Mouse (Mus musculus) stomach, embryonic 15.5 days (tissue): ENCODE measurements around the gene Bms1. TPM values are rescaled to one million over a fixed set of nuclear protein-coding genes. Genes with fewer than 3 reads are reported as not detected.

Experiments used
- ATAC-seq: fragments of 200-750 bp; cut with Nextera tagmentation; 2 replicates; pipeline ENCODE4 v1.8.0; 2017; ENCODE audit warnings: low read depth, moderate number of reproducible peaks, moderate TSS enrichment; ENCODE audit not compliant: insufficient read depth, low FRiP score
- H3K27ac ChIP-seq: fragments of 300-500 bp; sonication (generic); 2 replicates; pipeline ENCODE4 v1.5.1; 2015; ENCODE audit warnings: mild to moderate bottlenecking, inconsistent platforms
- H3K27me3 ChIP-seq: fragments of 300-500 bp; sonication (generic); replicated peaks from 2 replicates; pipeline ENCODE4 v1.6.1; 2015; ENCODE audit warnings: inconsistent platforms
- H3K36me3 ChIP-seq: fragments of 300-500 bp; sonication (generic); 2 replicates; pipeline ENCODE4 v1.6.1; 2015; ENCODE audit warnings: inconsistent platforms
- H3K4me1 ChIP-seq: fragments of 300-500 bp; sonication (generic); 2 replicates; pipeline ENCODE4 v1.6.1; 2015; ENCODE audit warnings: inconsistent platforms
- H3K4me2 ChIP-seq: fragments of 300-500 bp; sonication (generic); 2 replicates; pipeline ENCODE4 v1.6.1; 2015; ENCODE audit warnings: mild to moderate bottlenecking, inconsistent platforms
- H3K4me3 ChIP-seq: fragments of 300-500 bp; sonication (generic); replicated peaks from 2 replicates; pipeline ENCODE4 v1.5.1; 2015; ENCODE audit warnings: inconsistent platforms
- H3K9ac ChIP-seq: fragments of 300-500 bp; sonication (generic); 2 replicates; pipeline ENCODE4 v1.6.1; 2015; ENCODE audit warnings: inconsistent platforms
- H3K9me3 ChIP-seq: fragments of 300-500 bp; sonication (generic); 2 replicates; pipeline ENCODE4 v1.6.1; 2016; ENCODE audit warnings: inconsistent platforms
- WGBS: fragments of 180-500 bp; shearing (Covaris S2); methylation state at CpG from one replicate; pipeline ENCODE4 v1.1.7; 2015; 5-methylcytosine and 5-hydroxymethylcytosine counted together
- polyA plus RNA-seq: library from polyadenylated mRNA; unstranded; fragments of >200 nt; fragmentation: Nextera tagmentation; extraction: Ambion mirVana; gene quantifications from 2 replicates; pipeline ENCODE4 v1.2.1, GENCODE M21; 2015

The Bms1 gene
- 28.0 and 32.0 TPM in 2 replicates for polyA plus RNA-seq

DNA sequence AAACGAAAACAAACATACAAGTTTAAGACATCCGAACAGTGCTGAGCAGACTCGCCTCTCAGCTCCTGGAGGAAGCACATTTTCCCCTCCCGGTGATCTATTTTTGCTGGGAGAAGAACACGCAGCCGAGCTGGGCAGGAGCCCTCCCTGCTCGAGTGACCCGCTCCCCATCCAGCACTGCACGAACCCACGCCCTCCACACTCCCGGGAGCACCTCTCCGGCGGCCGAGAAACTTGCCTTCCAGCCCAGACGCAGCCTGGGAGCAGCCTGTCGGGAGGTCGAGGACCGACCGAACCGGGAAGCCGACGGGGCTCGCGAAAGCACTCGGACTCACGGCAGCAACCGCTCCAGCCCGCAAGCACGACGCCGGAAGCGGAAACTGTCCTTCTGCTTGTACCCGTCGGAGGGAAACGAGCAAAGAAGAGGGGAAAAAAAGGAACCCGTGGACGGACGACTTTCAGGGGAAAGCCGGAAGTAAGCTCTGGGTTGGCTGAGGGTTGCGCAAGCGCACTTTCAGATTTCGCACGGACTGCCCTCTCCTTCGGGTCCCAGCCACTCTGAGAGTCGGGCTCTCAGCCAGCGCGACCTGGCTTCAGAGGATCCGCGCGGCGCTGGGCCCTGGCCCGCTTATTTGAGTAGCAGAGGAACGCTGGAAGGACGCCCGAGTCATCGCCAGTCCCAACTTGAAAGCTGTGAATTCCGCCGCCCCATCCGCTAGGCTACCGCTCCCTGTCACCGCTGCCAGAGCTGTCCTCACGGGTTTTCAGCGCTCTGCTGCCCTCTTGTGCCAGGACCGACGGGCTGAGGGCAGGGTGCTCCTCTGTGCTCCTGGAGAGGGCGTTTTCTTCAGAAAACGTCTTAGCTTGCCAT is at the start of gene Bms1:
Gene Bms1 (minus strand): TSS at position 425 of the 871 bp plus-strand sequence.
- peak within 1 kb of the TSS; percentile 99 for H3K4me3 ChIP-seq
- H3K4me2 ChIP-seq: peak within 1 kb of the TSS; percentile 59
- H3K9me3 ChIP-seq: no peaks in the 10 kb centered on the region
- no peaks in the 10 kb centered on the region for H3K27me3 ChIP-seq
- peak within 1 kb of the TSS; percentile 88 for H3K27ac ChIP-seq
- peaks cover 13% of the 10 kb centered on the region for H3K36me3 ChIP-seq
- WGBS: under 1% methylated on average over 67 of the region's 67 CpGs
- H3K4me1 ChIP-seq: peaks cover 4% of the 10 kb centered on the region; the same call in 1 of the 2 replicates
- ATAC-seq: peak; percentile 96
- peak within 1 kb of the TSS; percentile 84 for H3K9ac ChIP-seq

DNA sequence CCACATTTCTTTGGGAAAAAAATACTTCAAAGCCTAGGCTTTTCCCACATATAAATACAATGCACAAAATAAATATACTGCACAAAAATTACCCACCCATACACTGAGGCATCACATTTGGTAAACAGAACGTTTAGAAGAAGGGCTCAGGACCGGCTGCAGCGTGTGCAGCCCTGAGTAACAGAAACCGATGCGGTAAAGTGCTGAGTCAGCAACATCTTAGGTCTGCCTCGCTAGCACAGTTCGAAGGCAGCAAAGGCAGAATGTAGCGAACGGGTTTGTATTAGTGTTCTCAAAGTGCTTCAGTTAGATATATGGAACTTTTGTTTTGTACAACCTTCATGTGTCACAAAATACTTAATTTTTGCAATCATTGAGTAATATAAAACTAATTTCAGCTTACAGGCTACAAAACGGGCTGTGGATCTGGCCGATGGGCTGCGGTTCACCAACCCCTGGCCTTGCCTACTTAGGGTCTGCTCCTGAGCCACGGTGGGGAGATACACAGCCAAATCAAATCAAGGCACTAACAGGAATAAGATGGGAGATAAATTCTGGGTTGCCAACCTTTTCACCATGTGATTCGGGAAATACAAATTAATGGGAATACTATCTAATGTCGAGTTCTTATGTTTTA is 42.9 kb upstream of the Bms1 start:
- no peak for ATAC-seq
- Histone ChIP-seq H3K27ac (no peak overlapping the region), H3K9me3 (no peaks in the 10 kb centered on the region), H3K36me3 (peaks cover 9% of the 10 kb centered on the region; the same call in 1 of the 2 replicates), H3K27me3 (no peaks in the 10 kb centered on the region), H3K4me3 (no peak overlapping the region), H3K9ac (no peak overlapping the region), H3K4me1 (no peaks in the 10 kb centered on the region), H3K4me2 (no peak overlapping the region)
- WGBS: 82% methylated on average over 15 of the region's 15 CpGs

DNA sequence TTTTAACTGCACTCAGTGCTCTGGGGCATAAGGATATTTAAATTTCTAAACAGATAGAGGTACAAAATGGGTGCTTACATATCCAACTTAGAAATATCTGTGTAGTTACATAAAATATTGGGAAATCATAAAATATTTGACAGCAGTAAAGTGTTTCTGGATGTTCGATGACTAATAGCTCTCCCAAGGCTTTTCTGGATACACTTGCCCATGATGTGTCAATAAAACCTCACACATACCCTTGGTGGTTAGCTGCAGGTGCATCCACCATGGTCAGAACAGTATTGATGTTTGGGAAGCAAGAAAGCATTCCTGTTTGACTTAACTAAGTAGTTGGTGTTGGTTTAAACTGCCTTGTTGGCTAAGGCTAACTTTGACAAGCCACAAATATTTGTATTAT is 38.5 kb upstream of the Bms1 start:
- no peaks in the 10 kb centered on the region for H3K27me3 ChIP-seq
- H3K4me2 ChIP-seq: no peak overlapping the region
- no peak overlapping the region for H3K27ac ChIP-seq
- no peaks in the 10 kb centered on the region for H3K36me3 ChIP-seq
- H3K9me3 ChIP-seq: no peaks in the 10 kb centered on the region
- no peak overlapping the region for H3K9ac ChIP-seq
- H3K4me3 ChIP-seq: no peak overlapping the region
- WGBS: 81% methylated on average over 1 of the region's 1 CpGs
- no peak for ATAC-seq
- peaks cover 4% of the 10 kb centered on the region; the same call in 1 of the 2 replicates for H3K4me1 ChIP-seq

DNA sequence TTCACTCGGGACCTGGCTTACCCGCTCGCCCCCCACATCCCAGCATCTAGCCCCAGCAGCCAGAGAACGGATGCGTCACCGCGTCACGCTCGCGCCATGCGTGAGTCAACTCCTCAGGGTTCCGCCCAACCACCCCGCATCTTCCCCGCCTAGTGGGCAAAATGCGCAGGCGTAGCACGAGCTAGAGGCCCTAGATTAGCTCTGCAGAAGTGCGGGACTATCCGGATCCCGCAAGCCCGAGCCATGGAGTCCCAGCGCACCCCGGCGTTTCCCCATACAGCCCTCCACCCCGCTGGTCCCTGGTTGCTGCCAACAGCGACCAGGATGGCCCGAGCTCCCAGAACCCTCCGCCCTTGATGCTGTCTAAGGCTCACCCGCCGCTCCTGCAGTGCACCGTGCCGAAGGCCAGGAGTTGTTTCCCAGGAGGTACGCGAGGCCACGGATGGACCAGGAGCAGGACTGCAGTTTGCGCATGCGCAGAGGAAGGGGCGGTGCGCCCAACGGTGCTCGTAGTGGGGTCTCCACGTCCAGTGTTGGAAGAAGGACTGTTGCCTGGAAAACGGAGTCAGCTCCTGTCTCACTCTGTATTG is 35.9 kb upstream of the Bms1 start, which contains the start of gene Zfp248:
Gene Zfp248 (minus strand): TSS at position 487 of the 590 bp plus-strand sequence.
- Histone ChIP-seq H3K4me1 (peaks cover 4% of the 10 kb centered on the region; the same call in 1 of the 2 replicates), H3K9me3 (no peaks in the 10 kb centered on the region), H3K4me2 (peak within 1 kb of the TSS; percentile 86), H3K27me3 (no peaks in the 10 kb centered on the region), H3K27ac (peak within 1 kb of the TSS; percentile 95), H3K9ac (peak within 1 kb of the TSS; percentile 80), H3K36me3 (no peaks in the 10 kb centered on the region), H3K4me3 (peak within 1 kb of the TSS; percentile 77)
- WGBS: under 1% methylated on average over 43 of the region's 43 CpGs
- peak; percentile 92 for ATAC-seq

DNA sequence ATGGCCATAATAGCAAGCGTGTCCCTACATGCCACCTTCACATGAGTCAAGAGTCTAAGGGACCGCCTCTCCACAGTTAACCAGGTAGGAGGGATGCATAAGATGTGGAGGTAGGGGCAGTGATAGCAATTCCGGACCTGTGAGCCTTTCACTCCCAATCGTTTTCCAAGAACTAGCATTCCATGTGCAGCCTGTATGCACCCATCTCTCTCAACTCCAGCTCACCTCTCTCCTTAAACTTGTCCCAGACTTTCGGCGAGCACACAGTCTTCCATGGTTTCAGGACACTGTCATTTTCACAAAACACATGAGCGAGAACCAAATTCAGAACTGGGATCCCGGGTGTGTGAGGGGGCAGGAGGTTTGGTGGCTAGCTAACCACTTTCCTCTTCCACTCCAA is 35.2 kb upstream of the Bms1 start:
- Histone ChIP-seq H3K27me3 (no peaks in the 10 kb centered on the region), H3K4me2 (peak overlapping the region; percentile 86), H3K27ac (peak overlapping the region; percentile 95; the same call in 1 of the 2 replicates), H3K36me3 (no peaks in the 10 kb centered on the region), H3K9ac (no peak overlapping the region; the same call in 1 of the 2 replicates), H3K4me3 (peak overlapping the region; percentile 77), H3K4me1 (peaks cover 4% of the 10 kb centered on the region; the same call in 1 of the 2 replicates), H3K9me3 (no peaks in the 10 kb centered on the region)
- 28% methylated on average over 8 of the region's 8 CpGs for WGBS
- no peak for ATAC-seq

DNA sequence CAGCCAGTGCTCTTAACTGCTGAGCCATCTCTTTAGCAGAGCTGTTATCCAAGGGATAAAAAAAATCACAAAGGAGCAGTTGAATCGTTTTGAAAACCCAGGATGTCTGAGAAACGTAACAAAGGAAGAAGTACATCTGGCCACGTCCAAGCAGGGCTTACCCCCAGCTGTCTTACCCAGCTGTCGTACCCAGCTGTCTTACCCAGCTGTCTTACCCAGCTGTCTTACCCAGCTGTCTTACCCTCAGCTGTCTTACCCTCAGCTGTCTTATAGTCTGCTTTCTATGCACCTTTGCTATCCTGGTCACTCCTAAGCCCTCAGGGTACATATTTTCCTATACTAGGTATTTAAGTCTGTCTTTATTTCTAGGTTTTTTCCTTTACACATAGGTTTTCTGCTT is 12.2 kb upstream of the Bms1 start:
- 84% methylated on average over 4 of the region's 4 CpGs for WGBS
- Histone ChIP-seq H3K4me2 (no peak overlapping the region), H3K27me3 (no peaks in the 10 kb centered on the region), H3K27ac (no peak overlapping the region), H3K36me3 (peaks cover 27% of the 10 kb centered on the region), H3K4me3 (no peak overlapping the region), H3K4me1 (no peaks in the 10 kb centered on the region), H3K9ac (no peak overlapping the region), H3K9me3 (no peaks in the 10 kb centered on the region)
- ATAC-seq: no peak

DNA sequence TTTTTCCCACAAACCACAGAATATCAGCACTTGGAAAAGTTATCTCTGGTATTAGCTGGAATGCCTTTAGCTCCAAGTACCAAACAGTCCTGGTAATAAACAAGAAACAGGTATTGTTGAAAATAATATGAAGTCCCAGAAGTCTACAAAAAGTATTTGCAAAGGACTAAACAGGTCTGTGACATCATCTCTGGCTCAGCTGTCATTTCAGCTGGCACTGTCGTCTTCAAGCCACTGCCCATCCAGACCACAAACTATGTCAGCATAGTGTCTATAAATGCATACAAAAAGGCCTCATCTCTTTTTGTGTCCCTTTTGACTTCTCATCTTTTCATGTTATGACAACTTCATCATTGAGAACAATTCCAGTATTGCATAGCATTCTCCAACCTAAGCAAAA is 7.4 kb upstream of the Bms1 start:
- peaks cover 24% of the 10 kb centered on the region for H3K36me3 ChIP-seq
- no peak for ATAC-seq
- H3K9ac ChIP-seq: no peak overlapping the region
- H3K9me3 ChIP-seq: no peaks in the 10 kb centered on the region
- H3K4me3 ChIP-seq: no peak overlapping the region
- no peaks in the 10 kb centered on the region for H3K27me3 ChIP-seq
- H3K4me1 ChIP-seq: no peaks in the 10 kb centered on the region
- WGBS: 74% methylated on average over 1 of the region's 1 CpGs
- no peak overlapping the region for H3K27ac ChIP-seq
- H3K4me2 ChIP-seq: no peak overlapping the region

DNA sequence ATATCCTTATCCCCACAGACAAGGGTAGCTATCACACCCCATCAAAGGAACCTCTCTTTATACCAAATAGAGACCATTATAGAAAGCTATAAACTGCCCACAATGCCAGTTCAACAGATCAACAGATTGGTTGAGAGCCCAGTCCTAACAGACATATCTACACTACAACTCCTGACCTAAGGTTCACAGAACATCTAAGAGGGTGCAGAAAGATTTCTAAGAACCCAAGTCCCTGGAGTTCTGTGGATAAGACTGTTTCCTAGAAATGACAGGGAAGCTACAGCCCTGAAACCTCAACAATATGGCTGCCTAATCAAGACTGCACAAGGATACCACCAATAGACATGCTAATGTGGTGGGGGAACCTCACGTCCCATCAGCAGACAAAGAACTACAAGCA is 8.8 kb downstream of the Bms1 start:
- H3K27me3 ChIP-seq: no peaks in the 10 kb centered on the region
- ATAC-seq: no peak
- H3K36me3 ChIP-seq: peaks cover 37% of the 10 kb centered on the region
- no peak overlapping the region for H3K4me3 ChIP-seq
- no peak overlapping the region for H3K27ac ChIP-seq
- no peaks in the 10 kb centered on the region for H3K4me1 ChIP-seq
- WGBS: 82% methylated on average over 1 of the region's 1 CpGs
- no peak overlapping the region for H3K4me2 ChIP-seq
- H3K9me3 ChIP-seq: no peaks in the 10 kb centered on the region
- H3K9ac ChIP-seq: no peak overlapping the region

DNA sequence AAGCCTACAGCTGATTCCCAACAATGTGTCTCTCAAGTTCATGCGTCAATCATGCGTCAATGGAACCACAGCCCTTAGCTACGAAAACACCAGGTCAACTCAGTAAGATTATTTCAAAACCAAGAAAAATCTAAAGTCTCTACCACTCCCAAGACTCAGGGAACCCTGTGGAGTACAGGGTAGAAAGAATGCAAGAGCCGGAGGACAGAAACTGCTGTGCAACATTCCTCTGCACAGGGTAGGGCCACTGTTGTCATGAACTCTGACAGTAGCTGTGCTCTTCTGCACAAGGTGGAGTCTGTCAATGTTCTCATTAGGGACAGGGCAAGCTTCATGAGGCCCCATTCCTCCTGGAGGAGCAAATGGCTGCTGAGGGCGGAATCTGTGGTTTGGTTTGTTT is 10.8 kb downstream of the Bms1 start:
- Histone ChIP-seq H3K27me3 (no peaks in the 10 kb centered on the region), H3K9me3 (no peaks in the 10 kb centered on the region), H3K36me3 (peaks cover 49% of the 10 kb centered on the region), H3K4me3 (no peak overlapping the region), H3K9ac (no peak overlapping the region), H3K4me1 (no peaks in the 10 kb centered on the region), H3K27ac (no peak overlapping the region), H3K4me2 (no peak overlapping the region)
- 89% methylated on average over 5 of the region's 5 CpGs for WGBS
- ATAC-seq: no peak

DNA sequence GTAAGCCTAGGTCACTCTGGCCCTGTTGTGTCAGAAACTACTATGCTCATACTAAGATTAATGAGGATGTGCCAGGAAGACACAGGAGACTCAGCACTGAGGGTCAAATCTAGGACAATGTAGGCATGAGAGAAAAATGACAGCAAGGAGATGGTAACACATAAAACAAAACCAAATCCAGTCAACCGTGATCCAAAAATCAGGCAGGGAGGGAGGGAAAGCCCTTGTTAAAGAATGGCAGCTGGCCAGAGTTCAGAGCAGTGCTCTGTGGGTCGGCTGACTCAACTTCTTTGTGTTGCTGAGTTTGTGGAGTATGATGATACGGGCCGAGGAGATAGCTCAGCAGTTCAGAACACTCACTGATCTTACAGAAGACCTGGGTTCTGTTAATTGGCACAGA is 12.9 kb downstream of the Bms1 start:
- H3K4me2 ChIP-seq: no peak overlapping the region
- no peaks in the 10 kb centered on the region for H3K4me1 ChIP-seq
- H3K9me3 ChIP-seq: no peaks in the 10 kb centered on the region
- H3K4me3 ChIP-seq: no peak overlapping the region
- WGBS: 78% methylated on average over 4 of the region's 4 CpGs
- peaks cover 35% of the 10 kb centered on the region for H3K36me3 ChIP-seq
- no peak for ATAC-seq
- no peak overlapping the region for H3K27ac ChIP-seq
- no peak overlapping the region for H3K9ac ChIP-seq
- H3K27me3 ChIP-seq: no peaks in the 10 kb centered on the region

DNA sequence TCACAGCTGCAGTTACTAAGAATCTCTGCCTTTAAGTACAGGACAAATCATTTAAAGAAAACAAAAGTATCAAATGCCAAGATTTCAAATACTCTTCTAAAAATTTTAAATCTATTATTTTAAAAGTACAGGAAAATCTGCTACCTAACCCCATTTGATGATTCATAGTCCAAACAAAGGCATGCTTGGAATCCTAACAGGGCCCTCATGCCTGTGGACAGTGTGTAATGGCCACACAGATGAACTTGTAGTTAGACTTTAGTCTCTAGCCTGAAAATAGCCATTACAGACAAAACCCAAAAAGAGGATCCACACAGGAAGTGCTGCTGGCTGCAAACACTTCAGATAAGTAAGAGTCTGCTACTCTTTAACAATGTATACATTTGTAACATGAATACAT is 28.5 kb downstream of the Bms1 start:
- Histone ChIP-seq H3K27ac (no peak overlapping the region), H3K9me3 (no peaks in the 10 kb centered on the region), H3K4me1 (no peaks in the 10 kb centered on the region), H3K36me3 (peaks cover 48% of the 10 kb centered on the region), H3K4me3 (no peak overlapping the region), H3K4me2 (no peak overlapping the region), H3K27me3 (no peaks in the 10 kb centered on the region), H3K9ac (no peak overlapping the region)
- no peak for ATAC-seq

DNA sequence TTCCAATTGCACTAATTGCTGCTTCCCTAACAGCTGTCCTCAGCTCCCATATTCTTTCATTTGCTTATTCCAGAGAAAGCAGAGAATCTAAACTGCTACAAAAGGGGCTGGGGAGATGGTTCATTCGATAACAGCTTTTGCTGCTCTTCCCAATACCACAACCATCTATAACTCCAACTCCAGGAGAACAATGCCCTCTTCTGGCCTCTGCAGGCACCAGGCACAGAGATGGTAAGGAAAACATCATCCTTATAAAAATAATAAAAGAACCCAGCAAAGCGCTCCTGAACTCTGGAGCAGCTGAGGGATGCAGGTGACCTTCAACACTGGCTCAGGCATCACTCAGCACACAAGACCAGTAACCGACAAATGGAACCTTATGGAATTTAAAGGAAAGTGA is 33.3 kb downstream of the Bms1 start:
- WGBS: 86% methylated on average over 3 of the region's 3 CpGs
- no peak for ATAC-seq
- Histone ChIP-seq H3K27me3 (no peaks in the 10 kb centered on the region), H3K4me1 (no peaks in the 10 kb centered on the region), H3K4me3 (no peak overlapping the region), H3K4me2 (no peak overlapping the region), H3K9ac (no peak overlapping the region), H3K27ac (no peak overlapping the region), H3K9me3 (no peaks in the 10 kb centered on the region), H3K36me3 (peaks cover 36% of the 10 kb centered on the region)
